Mouse (Mus musculus): Measurements from ENCODE around the gene Twf2.

- no peak for TF ChIP-seq CTCF (IDR thresholded peaks at IDR 0.05; ENCODE audit: control insufficient read depth, insufficient read depth, insufficient replicate concordance, low read depth, low read length)
- no peak for TF ChIP-seq POLR2A (IDR thresholded peaks at IDR 0.05; ENCODE audit: control insufficient read depth, low read depth, low read length)
Measured at GRCm38 (mm10) chr9:106212594-106212981, 9.7 kb downstream of the Twf2 start.
